Mouse (Mus musculus) CH12.LX (cell line): Measurements from ENCODE around the gene Tnrc6b. TPM values are rescaled to one million over a fixed set of nuclear protein-coding genes. Genes with fewer than 3 reads are reported as not detected.

Source experiments
- DNase-seq: peaks from one replicate; pipeline ENCODE4 v3.0.0-alpha.2; 2013; ENCODE audit errors: extremely low read depth
- H3K27ac ChIP-seq: 2 replicates; pipeline ENCODE4 v1.5.1; 2012; ENCODE audit warnings: low read depth, mild to moderate bottlenecking, control low read depth, moderate library complexity; ENCODE audit not compliant: insufficient read depth
- H3K27me3 ChIP-seq: replicated peaks from 2 replicates; pipeline ENCODE3; 2012; ENCODE audit warnings: inconsistent platforms
- H3K36me3 ChIP-seq, 2 experiments: replicated peaks in 1 of 2; 2 replicates each; pipeline versions ENCODE3 to v1.6.1; 2012; ENCODE audit warnings: inconsistent platforms in 1 of 2, low read length in 1 of 2, mild to moderate bottlenecking in 1 of 2, mixed read lengths in 1 of 2, moderate library complexity in 1 of 2; ENCODE audit not compliant: control insufficient read depth in 1 of 2, insufficient read depth in 1 of 2
- H3K4me1 ChIP-seq, 2 experiments: 2 replicates each; pipeline ENCODE4 v1.6.1; 2012; ENCODE audit warnings: inconsistent platforms in 1 of 2, moderate library complexity in 1 of 2; ENCODE audit not compliant: insufficient read depth in 2 of 2, control insufficient read depth in 1 of 2
- H3K4me2 ChIP-seq: 2 replicates; pipeline ENCODE4 v1.6.1; 2012; ENCODE audit warnings: low read depth, mild to moderate bottlenecking, control low read depth; ENCODE audit not compliant: poor library complexity, insufficient read depth, severe bottlenecking
- H3K4me3 ChIP-seq, 3 experiments: fragments of 150-350 bp in 1 of 3; sonication (generic) in 1 of 3; replicated peaks in 1 of 3; 2 replicates each; pipeline versions ENCODE3 to v1.5.1; 2011 to 2012; ENCODE audit warnings: low read depth in 2 of 3, low read length in 2 of 3, mild to moderate bottlenecking in 2 of 3, moderate library complexity in 2 of 3, control low read depth in 1 of 3, improper control_type of control experiment in 1 of 3, inconsistent platforms in 1 of 3, mixed read lengths in 1 of 3; ENCODE audit not compliant: poor library complexity in 1 of 3
- H3K79me2 ChIP-seq: replicated peaks from 2 replicates; pipeline ENCODE4 v1.6.1; 2012; ENCODE audit warnings: mild to moderate bottlenecking, moderate library complexity; ENCODE audit not compliant: control insufficient read depth, poor library complexity, insufficient read depth, severe bottlenecking; ENCODE audit errors: extremely low read depth
- H3K9ac ChIP-seq: 2 replicates; pipeline ENCODE4 v1.6.1; 2012; ENCODE audit warnings: low read depth, mild to moderate bottlenecking, control low read depth, moderate library complexity; ENCODE audit not compliant: insufficient read depth
- H3K9me3 ChIP-seq: replicated peaks from 2 replicates; pipeline ENCODE3; 2012; ENCODE audit warnings: low read length, inconsistent platforms, mixed read lengths
- BHLHE40 ChIP-seq: IDR thresholded peaks from 2 replicates; pipeline ENCODE4 v1.6.1; 2011; ENCODE audit warnings: mild to moderate bottlenecking, low read depth, low read length, improper control_type of control experiment
- CHD1 ChIP-seq: IDR thresholded peaks from 2 replicates; pipeline ENCODE4 v1.6.1; 2012; ENCODE audit warnings: low read depth, low read length, improper control_type of control experiment, inconsistent platforms
- CHD2 ChIP-seq: IDR thresholded peaks from 2 replicates; pipeline ENCODE4 v1.6.1; 2011; ENCODE audit warnings: low read length, improper control_type of control experiment
- CTCF ChIP-seq, 2 experiments: IDR thresholded peaks in 1 of 2; conservative IDR thresholded peaks in 1 of 2; 2 replicates each; pipeline ENCODE4 v1.5.1; 2011 to 2012; ENCODE audit warnings: low read depth in 2 of 2, low read length in 2 of 2, improper control_type of control experiment in 1 of 2, inconsistent platforms in 1 of 2, mild to moderate bottlenecking in 1 of 2, moderate library complexity in 1 of 2
- E2F4 ChIP-seq: IDR thresholded peaks from 2 replicates; pipeline ENCODE4 v1.6.1; 2011; ENCODE audit warnings: low read depth, low read length, improper control_type of control experiment; ENCODE audit not compliant: insufficient replicate concordance
- ELF1 ChIP-seq: IDR thresholded peaks from 2 replicates; pipeline ENCODE4 v1.6.1; 2014; ENCODE audit warnings: low read depth, mild to moderate bottlenecking, inconsistent platforms, low read length, improper control_type of control experiment
- EP300 ChIP-seq: IDR thresholded peaks from 2 replicates; pipeline ENCODE4 v1.6.1; 2011; ENCODE audit warnings: low read length, improper control_type of control experiment
- ETS1 ChIP-seq: conservative IDR thresholded peaks from 2 replicates; pipeline ENCODE4 v1.6.1; 2012; ENCODE audit warnings: low read depth, mild to moderate bottlenecking, inconsistent platforms, low read length, improper control_type of control experiment, moderate library complexity
- GABPA ChIP-seq: IDR thresholded peaks from 2 replicates; pipeline ENCODE4 v1.6.1; 2012; ENCODE audit warnings: low read depth, low read length, improper control_type of control experiment, inconsistent platforms; ENCODE audit not compliant: insufficient replicate concordance
- IRF4 ChIP-seq: IDR thresholded peaks from 2 replicates; pipeline ENCODE4 v1.6.1; 2014; ENCODE audit warnings: low read depth, mild to moderate bottlenecking, inconsistent platforms, low read length, improper control_type of control experiment
- JUN ChIP-seq: IDR thresholded peaks from 2 replicates; pipeline ENCODE4 v1.6.1; 2011; ENCODE audit warnings: low read depth, mild to moderate bottlenecking, low read length, improper control_type of control experiment, moderate library complexity; ENCODE audit not compliant: insufficient read depth
- JUND ChIP-seq: conservative IDR thresholded peaks from 2 replicates; pipeline ENCODE4 v1.6.1; 2011; ENCODE audit warnings: low read depth, low read length, improper control_type of control experiment
- KAT2A ChIP-seq: IDR thresholded peaks from 2 replicates; pipeline ENCODE4 v1.6.1; 2012; ENCODE audit warnings: low read length, improper control_type of control experiment, inconsistent platforms; ENCODE audit not compliant: insufficient replicate concordance
- MAFK ChIP-seq: IDR thresholded peaks from 2 replicates; pipeline ENCODE4 v1.6.1; 2011; ENCODE audit warnings: low read length, improper control_type of control experiment; ENCODE audit not compliant: insufficient replicate concordance
- MAZ ChIP-seq: IDR thresholded peaks from 2 replicates; pipeline ENCODE4 v1.6.1; 2012; ENCODE audit warnings: low read depth, mild to moderate bottlenecking, inconsistent platforms, low read length, improper control_type of control experiment, moderate library complexity
- MEF2A ChIP-seq: IDR thresholded peaks from 2 replicates; pipeline ENCODE4 v1.6.1; 2014; ENCODE audit warnings: low read depth, mild to moderate bottlenecking, inconsistent platforms, low read length, improper control_type of control experiment, borderline replicate concordance
- MXI1 ChIP-seq: IDR thresholded peaks from 2 replicates; pipeline ENCODE4 v1.6.1; 2011; ENCODE audit warnings: mild to moderate bottlenecking, low read depth, low read length, improper control_type of control experiment
- MYC ChIP-seq: IDR thresholded peaks from 2 replicates; pipeline ENCODE4 v1.6.1; 2011; ENCODE audit warnings: low read depth, mild to moderate bottlenecking, improper control_type of control experiment, low read length
- NRF1 ChIP-seq: IDR thresholded peaks from 2 replicates; pipeline ENCODE4 v1.6.1; 2014; ENCODE audit warnings: low read depth, mild to moderate bottlenecking, inconsistent platforms, low read length, improper control_type of control experiment, moderate library complexity
- POLR2A ChIP-seq: IDR thresholded peaks from 2 replicates; pipeline ENCODE4 v1.6.1; 2011; ENCODE audit warnings: low read depth, mild to moderate bottlenecking, improper control_type of control experiment, low read length
- POLR2AphosphoS2 ChIP-seq: IDR thresholded peaks from 2 replicates; pipeline ENCODE4 v1.6.1; 2011; ENCODE audit warnings: low read depth, low read length, improper control_type of control experiment
- RCOR1 ChIP-seq: conservative IDR thresholded peaks from 2 replicates; pipeline ENCODE4 v1.6.1; 2012; ENCODE audit warnings: low read depth, mild to moderate bottlenecking, inconsistent platforms, low read length, improper control_type of control experiment
- TCF12 ChIP-seq: IDR thresholded peaks from 2 replicates; pipeline ENCODE4 v1.6.1; 2014; ENCODE audit warnings: low read depth, mild to moderate bottlenecking, inconsistent platforms, low read length, improper control_type of control experiment
- UBTF ChIP-seq: IDR thresholded peaks from 2 replicates; pipeline ENCODE4 v1.6.1; 2012; ENCODE audit warnings: low read depth, mild to moderate bottlenecking, inconsistent platforms, low read length, improper control_type of control experiment, moderate library complexity
- USF1 ChIP-seq: IDR thresholded peaks from 2 replicates; pipeline ENCODE4 v1.6.1; 2014; ENCODE audit warnings: low read depth, mild to moderate bottlenecking, inconsistent platforms, low read length, improper control_type of control experiment
- USF2 ChIP-seq: conservative IDR thresholded peaks from 2 replicates; pipeline ENCODE4 v1.6.1; 2011; ENCODE audit warnings: low read depth, low read length, improper control_type of control experiment
- ZC3H11A ChIP-seq: IDR thresholded peaks from 2 replicates; pipeline ENCODE4 v1.6.1; 2012; ENCODE audit warnings: low read depth, mild to moderate bottlenecking, inconsistent platforms, low read length, improper control_type of control experiment
- ZKSCAN1 ChIP-seq: IDR thresholded peaks from 2 replicates; pipeline ENCODE4 v1.6.1; 2012; ENCODE audit warnings: low read depth, inconsistent platforms, low read length, improper control_type of control experiment, borderline replicate concordance
- ZMIZ1 ChIP-seq: IDR thresholded peaks from 2 replicates; pipeline ENCODE4 v1.6.1; 2012; ENCODE audit warnings: low read depth, mild to moderate bottlenecking, inconsistent platforms, low read length, improper control_type of control experiment
- dilution Hi-C: fragments of 300-500 bp; cut with MboI; formaldehyde crosslinking; loops from 2 replicates; pipeline ENCODE4 v1.14.3; 2020; ENCODE audit warnings: low sequenced_read_pairs; ENCODE audit not compliant: extremely low pct_unique_long_range_greater_than_20kb, extremely low pct_ligation_motif_present
- in situ Hi-C: fragments of 300-500 bp; cut with MboI; formaldehyde crosslinking; loops from 3 replicates; pipeline ENCODE4 v1.14.3; 2019; ENCODE audit warnings: low sequenced_read_pairs, low pct_ligation_motif_present, low pct_unique_long_range_greater_than_20kb, mixed read lengths
- polyA plus RNA-seq: library from polyadenylated mRNA; unstranded; fragments of >175 nt; gene quantifications from 2 replicates; pipeline ENCODE4 v1.2.1, GENCODE M21; 2012; ENCODE audit warnings: low read depth; ENCODE audit not compliant: insufficient read length
- total RNA-seq, 2 experiments: library from RNA; depleted of rRNA; stranded (reverse); fragments of 300-350 nt in 1 of 2; fragments of >200 nt in 1 of 2; gene quantifications; 2 replicates each; pipeline ENCODE4 v1.2.3; 2012 to 2014

Tnrc6b gene
- total and polyA plus RNA-seq, 3 experiments: 6.0 to 17.1 (median 16.1) TPM

GRCm38 (mm10) chr15:80732266-80733030 is 21.3 kb downstream of the Tnrc6b start:
- dilution Hi-C loops: no loop called here
- Histone ChIP-seq H3K4me2 (peak overlapping the region; percentile 70; the same call in 1 of the 2 replicates), H3K9me3 (no peaks in the 10 kb centered on the region), H3K27me3 (no peaks in the 10 kb centered on the region), H3K4me3 (no peak overlapping the region), H3K79me2 (peaks cover 35% of the 10 kb centered on the region), H3K9ac (peak overlapping the region; percentile 20; the same call in 1 of the 2 replicates), H3K4me1 (peaks cover 28 to 87% of the 10 kb centered on the region in 2 experiments), H3K27ac (no peak overlapping the region), H3K36me3 (no peaks in the 10 kb centered on the region)
- DNase-seq: no peak
- TF ChIP-seq MXI1: no peak
- no peak for TF ChIP-seq USF1
- TF ChIP-seq CTCF (conservative IDR thresholded peaks at IDR 0.05 in 1 of 2, IDR thresholded peaks at IDR 0.05 in 1 of 2; ENCODE audit: low read depth in 2 of 2, low read length in 2 of 2): no peak
- TF ChIP-seq EP300: no peak
- TF ChIP-seq IRF4: no peak
- no peak for TF ChIP-seq ETS1
- no peak for TF ChIP-seq POLR2A
- TF ChIP-seq UBTF: no peak
- TF ChIP-seq GABPA: no peak
- no peak for TF ChIP-seq JUND
- no peak for TF ChIP-seq POLR2AphosphoS2
- TF ChIP-seq MAFK: no peak
- TF ChIP-seq USF2: no peak
- no peak for TF ChIP-seq RCOR1
- no peak for TF ChIP-seq ZKSCAN1
- no peak for TF ChIP-seq ELF1
- no peak for TF ChIP-seq CHD2
- no peak for TF ChIP-seq BHLHE40
- no peak for TF ChIP-seq KAT2A
- no peak for TF ChIP-seq ZMIZ1
- in situ Hi-C loops: no loop called here

- Histone ChIP-seq H3K36me3 (peaks cover 0 to 2% of the 10 kb centered on the region in 2 experiments), H3K4me3 (peak overlapping the region in 2 of 3 experiments; percentile 38 to 50), H3K79me2 (peaks cover 26% of the 10 kb centered on the region), H3K9ac (peak overlapping the region; percentile 22), H3K9me3 (no peaks in the 10 kb centered on the region), H3K27me3 (no peaks in the 10 kb centered on the region), H3K4me1 (peaks cover 34 to 79% of the 10 kb centered on the region in 2 experiments), H3K27ac (peak overlapping the region; percentile 99), H3K4me2 (peak overlapping the region; percentile 53; the same call in 1 of the 2 replicates)
- dilution Hi-C loops (no loop called here), in situ Hi-C loops (no loop called here)
- DNase-seq: peak; percentile 96
- TF ChIP-seq MAZ (no peak), MYC (peak; percentile 78), TCF12 (peak; percentile 98), ZC3H11A (no peak), EP300 (peak; percentile 98), CHD2 (peak; percentile 53; the same call in 1 of the 2 replicates), POLR2AphosphoS2 (no peak), CTCF (conservative IDR thresholded peaks at IDR 0.05 in 1 of 2, IDR thresholded peaks at IDR 0.05 in 1 of 2; ENCODE audit: low read depth in 2 of 2, low read length in 2 of 2) (no peak), BHLHE40 (peak; percentile 84), POLR2A (0 out of 2 replicates have a peak, but pooled peaks have one; percentile 20), JUN (peak; percentile 97), NRF1 (0 out of 2 replicates have a peak, but pooled peaks have one; percentile 6), RCOR1 (0 out of 2 replicates have a peak, but pooled peaks have one; percentile 43), USF2 (no peak), MEF2A (peak; percentile 75; the same call in 1 of the 2 replicates), CHD1 (no peak), GABPA (no peak), USF1 (no peak), E2F4 (no peak), UBTF (no peak)
Observed at GRCm38 (mm10) chr15:80735300-80735699, 24.2 kb downstream of the Tnrc6b start.
